Mouse (Mus musculus) forebrain, embryonic 12.5 days (tissue): ENCODE results near the gene Zfp988. TPM values are rescaled to one million over a fixed set of nuclear protein-coding genes. Genes with fewer than 3 reads are reported as not detected.
"Not testable (repeated sequence)": the region's sequence is repeated elsewhere in the genome, so short reads cannot be mapped to it uniquely, and the experiment has no call there.

Experiments
- ATAC-seq: fragments of 200-750 bp; cut with Nextera tagmentation; 2 replicates; pipeline ENCODE4 v1.8.0; 2017; ENCODE audit warnings: moderate TSS enrichment; ENCODE audit not compliant: low FRiP score
- H3K27ac ChIP-seq: fragments of 300-500 bp; sonication (generic); 2 replicates; pipeline ENCODE4 v1.5.1; 2016; ENCODE audit warnings: mild to moderate bottlenecking
- H3K27me3 ChIP-seq: fragments of 300-500 bp; sonication (generic); 2 replicates; pipeline ENCODE4 v1.6.1; 2016; ENCODE audit warnings: mild to moderate bottlenecking
- H3K36me3 ChIP-seq: fragments of 300-500 bp; sonication (generic); replicated peaks from 2 replicates; pipeline ENCODE4 v1.6.1; 2016; ENCODE audit warnings: mild to moderate bottlenecking
- H3K4me1 ChIP-seq: fragments of 300-500 bp; sonication (generic); 2 replicates; pipeline ENCODE4 v1.6.1; 2016
- H3K4me2 ChIP-seq: fragments of 300-500 bp; sonication (generic); 2 replicates; pipeline ENCODE4 v1.6.1; 2016; ENCODE audit warnings: mild to moderate bottlenecking, moderate library complexity
- H3K4me3 ChIP-seq: fragments of 300-500 bp; sonication (generic); replicated peaks from 2 replicates; pipeline ENCODE4 v1.5.1; 2016; ENCODE audit warnings: mild to moderate bottlenecking
- H3K9ac ChIP-seq: fragments of 300-500 bp; sonication (generic); 2 replicates; pipeline ENCODE4 v1.6.1; 2016; ENCODE audit warnings: mild to moderate bottlenecking
- H3K9me3 ChIP-seq: fragments of 300-500 bp; sonication (generic); 2 replicates; pipeline ENCODE4 v1.6.1; 2016
- WGBS: fragments of 180-500 bp; shearing (Covaris S2); methylation state at CpG from one replicate; pipeline ENCODE4 v1.1.7; 2016; 5-methylcytosine and 5-hydroxymethylcytosine counted together
- polyA plus RNA-seq: library from polyadenylated mRNA; unstranded; fragments of >200 nt; fragmentation: Nextera tagmentation; extraction: Ambion mirVana; gene quantifications from 2 replicates; pipeline ENCODE4 v1.2.1, GENCODE M21; 2016

The Zfp988 gene
- 0.19 TPM in 1 of 2 replicates, not detected in the other for polyA plus RNA-seq

DNA sequence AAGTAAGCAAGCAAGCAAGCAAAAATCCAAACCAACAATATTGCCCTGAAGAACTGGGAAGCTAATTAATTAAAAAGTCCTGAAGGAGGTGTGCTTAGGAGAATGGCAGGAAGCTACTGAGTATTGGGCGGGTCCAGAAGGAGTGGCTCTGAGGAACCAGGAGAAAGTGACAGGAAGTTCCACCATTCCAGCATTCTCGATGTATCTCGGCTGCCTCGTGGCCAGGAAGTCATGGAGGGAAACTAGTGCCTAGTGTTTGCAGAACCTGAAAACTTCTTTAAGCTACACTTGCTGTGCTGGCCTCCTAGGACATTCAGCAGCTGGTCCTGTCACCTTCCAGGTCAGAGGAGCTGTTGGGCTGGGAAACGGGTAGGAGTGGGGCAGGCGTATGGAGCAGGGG lies at the start of gene Zfp988:
TSS of gene Zfp988 (plus strand) at position 239 of the 400 bp plus-strand sequence.
- not testable (repeated sequence) for H3K27ac ChIP-seq, H3K36me3 ChIP-seq, ATAC-seq, H3K9me3 ChIP-seq, H3K4me2 ChIP-seq, H3K4me1 ChIP-seq, H3K4me3 ChIP-seq, H3K27me3 ChIP-seq, H3K9ac ChIP-seq
- 92% methylated on average over 6 of the region's 6 CpGs for WGBS

DNA sequence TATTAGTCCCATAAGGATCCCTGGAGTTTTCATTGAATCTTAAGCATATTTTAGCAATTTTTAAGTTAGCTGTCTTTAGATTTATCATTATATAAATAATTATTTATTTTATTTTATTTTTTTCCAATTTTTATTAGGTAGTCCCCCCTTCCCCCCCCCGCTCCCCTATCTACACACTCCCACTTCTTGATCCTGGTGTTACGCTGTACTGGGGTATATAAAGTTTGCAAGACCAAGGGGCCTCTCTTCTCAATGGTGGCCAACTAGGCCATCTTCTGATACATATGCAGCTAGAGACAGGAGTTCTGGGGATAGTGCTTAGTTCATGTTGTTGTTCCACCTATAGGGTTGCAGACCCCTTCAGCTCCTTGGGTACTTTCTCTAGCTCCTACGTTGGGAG lies 42.8 kb upstream of the Zfp988 start:
- not testable (repeated sequence) for H3K36me3 ChIP-seq, ATAC-seq, H3K4me2 ChIP-seq, H3K4me1 ChIP-seq, H3K27ac ChIP-seq, H3K27me3 ChIP-seq, H3K4me3 ChIP-seq, H3K9ac ChIP-seq
- peaks cover 13% of the 10 kb centered on the region for H3K9me3 ChIP-seq
- WGBS = 91% methylated on average over 2 of the region's 3 CpGs

DNA sequence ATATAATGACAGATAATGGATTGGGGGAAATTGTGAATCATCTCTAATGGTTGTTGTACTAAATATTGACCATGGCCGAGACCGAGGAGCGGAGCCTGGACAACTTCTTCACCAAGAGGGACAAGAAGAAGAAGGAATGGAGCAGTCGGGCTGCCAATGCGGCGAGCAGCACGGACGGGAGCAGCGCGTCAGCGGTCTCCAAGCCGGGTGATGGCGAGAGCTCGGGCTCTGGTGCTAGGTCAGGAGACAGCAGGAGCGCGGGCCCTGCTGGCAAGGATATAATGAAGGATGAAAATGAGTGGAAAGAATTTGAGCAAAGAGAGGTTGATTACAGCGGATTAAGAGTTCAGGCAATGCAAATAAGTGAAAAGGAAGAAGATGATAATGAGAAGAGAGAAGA lies 38.2 kb upstream of the Zfp988 start:
- H3K4me1 ChIP-seq, ATAC-seq, H3K36me3 ChIP-seq, H3K27ac ChIP-seq, H3K27me3 ChIP-seq, H3K4me2 ChIP-seq, H3K9ac ChIP-seq, H3K4me3 ChIP-seq: not testable (repeated sequence)
- WGBS = 87% methylated on average over 17 of the region's 17 CpGs
- H3K9me3 ChIP-seq = peaks cover 32% of the 10 kb centered on the region

DNA sequence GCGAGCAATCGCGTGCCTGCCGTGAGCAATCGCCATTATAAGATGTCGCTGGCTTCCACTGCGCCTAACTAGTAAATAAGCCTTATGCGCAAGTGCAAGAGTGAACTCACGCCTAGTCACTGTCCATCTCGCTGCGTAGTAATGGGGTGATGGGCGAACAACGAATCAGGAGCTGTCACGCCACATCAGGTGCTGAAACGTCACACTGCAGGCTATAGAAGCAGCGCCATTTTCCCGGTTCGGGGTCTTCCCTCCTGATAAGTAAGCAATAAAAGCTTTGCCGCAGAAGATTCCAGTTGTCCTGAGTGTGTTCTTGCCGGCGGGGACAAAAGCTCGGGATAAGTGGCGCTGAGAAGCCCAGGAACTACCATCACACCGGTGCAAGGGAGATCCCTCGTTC lies 36.7 kb upstream of the Zfp988 start:
- not testable (repeated sequence) for H3K36me3 ChIP-seq, H3K4me2 ChIP-seq, H3K4me3 ChIP-seq, H3K9ac ChIP-seq, H3K27me3 ChIP-seq, H3K27ac ChIP-seq, ATAC-seq, H3K4me1 ChIP-seq
- H3K9me3 ChIP-seq = peaks cover 38% of the 10 kb centered on the region
- 88% methylated on average over 25 of the region's 25 CpGs for WGBS

DNA sequence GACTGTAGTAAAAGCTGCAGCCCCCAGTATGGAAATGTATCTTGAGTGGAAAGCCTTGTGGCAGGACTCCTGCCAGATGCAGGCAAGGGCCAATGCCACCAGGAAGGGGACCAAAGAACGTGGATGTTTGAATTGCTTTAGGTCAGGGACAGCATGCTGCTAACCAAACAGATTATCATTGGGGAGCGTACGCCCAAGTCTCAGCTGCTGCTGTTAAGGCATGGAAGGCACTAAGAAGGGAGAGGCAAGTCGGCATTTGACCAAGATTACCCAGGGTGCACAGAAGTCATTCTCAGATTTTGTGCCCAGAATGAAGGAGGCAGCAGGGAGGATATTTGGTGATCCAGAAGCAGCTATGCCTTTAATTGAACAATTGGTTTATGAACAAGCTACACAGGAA lies 35.4 kb upstream of the Zfp988 start:
- not testable (repeated sequence) for ATAC-seq, H3K4me2 ChIP-seq, H3K9ac ChIP-seq, H3K36me3 ChIP-seq, H3K27me3 ChIP-seq, H3K27ac ChIP-seq, H3K4me1 ChIP-seq, H3K4me3 ChIP-seq
- H3K9me3 ChIP-seq = peaks cover 48% of the 10 kb centered on the region
- WGBS = 89% methylated on average over 4 of the region's 4 CpGs

DNA sequence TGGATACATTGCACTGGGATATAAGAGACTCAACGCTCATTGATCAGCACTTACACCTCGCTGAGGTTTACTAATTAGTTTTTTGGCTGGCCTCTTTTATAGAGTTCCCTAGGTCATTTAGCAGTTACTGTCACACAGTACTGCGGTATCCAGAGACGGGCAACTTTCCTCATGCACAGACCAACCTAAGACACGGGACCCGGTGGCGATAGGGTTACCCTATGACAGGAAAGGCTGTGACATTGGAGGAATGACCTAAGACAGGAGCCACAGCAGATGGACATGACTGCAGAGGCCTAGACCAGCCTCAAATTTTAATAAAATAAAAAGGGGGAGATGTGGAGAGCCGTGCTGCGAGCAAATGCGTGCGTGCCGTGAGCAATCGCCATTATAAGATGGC lies 33.9 kb upstream of the Zfp988 start:
- not testable (repeated sequence) for H3K4me2 ChIP-seq, H3K4me3 ChIP-seq, H3K9ac ChIP-seq, H3K27ac ChIP-seq, H3K27me3 ChIP-seq, H3K36me3 ChIP-seq, H3K4me1 ChIP-seq, ATAC-seq
- 90% methylated on average over 13 of the region's 13 CpGs for WGBS
- H3K9me3 ChIP-seq = peaks cover 57% of the 10 kb centered on the region

DNA sequence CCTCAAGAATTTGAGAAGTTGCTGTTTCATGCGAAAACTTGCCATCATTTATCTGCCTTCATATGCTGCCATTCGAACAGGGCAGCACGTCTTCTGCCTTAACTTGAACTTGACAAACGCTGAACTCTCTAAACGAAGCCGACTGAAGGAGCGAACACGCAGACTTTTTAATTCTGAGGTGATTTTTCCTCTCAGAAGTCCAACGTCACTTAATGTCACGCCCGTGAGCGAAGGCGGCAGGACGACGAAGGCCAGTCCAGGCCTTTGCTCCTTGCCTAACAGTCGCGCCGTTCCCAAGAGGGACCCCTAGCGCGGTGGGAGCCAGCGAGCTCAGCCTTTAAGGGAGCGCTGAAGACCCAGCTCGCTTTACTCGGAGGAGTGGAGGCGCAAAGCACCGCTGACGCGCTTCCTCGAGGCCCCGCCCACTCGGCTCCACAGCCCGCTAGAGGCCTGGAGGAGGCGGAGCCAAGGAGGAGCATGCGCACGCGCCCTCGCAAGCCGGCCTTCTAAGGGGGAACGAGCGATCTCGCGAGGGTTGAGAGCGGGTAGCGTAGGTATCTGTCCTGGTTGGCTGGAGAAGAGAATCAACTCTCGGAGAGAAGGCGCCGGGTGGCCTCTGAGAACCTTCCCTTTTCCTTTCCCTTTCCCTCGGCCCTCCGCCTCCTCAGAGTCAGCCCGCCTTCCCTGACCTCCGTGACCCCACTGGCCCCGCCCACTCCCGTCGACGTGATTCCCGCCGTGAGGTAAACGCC lies 30.3 kb upstream of the Zfp988 start:
- peak overlapping the region; percentile 19; the same call in 1 of the 2 replicates for H3K4me3 ChIP-seq
- 37% methylated on average over 58 of the region's 58 CpGs for WGBS
- H3K4me1 ChIP-seq, H3K36me3 ChIP-seq, H3K27me3 ChIP-seq, H3K9ac ChIP-seq, H3K27ac ChIP-seq: not testable (repeated sequence)
- peak; percentile 78 for ATAC-seq
- peaks cover 40% of the 10 kb centered on the region for H3K9me3 ChIP-seq
- H3K4me2 ChIP-seq = peak overlapping the region; percentile 24

DNA sequence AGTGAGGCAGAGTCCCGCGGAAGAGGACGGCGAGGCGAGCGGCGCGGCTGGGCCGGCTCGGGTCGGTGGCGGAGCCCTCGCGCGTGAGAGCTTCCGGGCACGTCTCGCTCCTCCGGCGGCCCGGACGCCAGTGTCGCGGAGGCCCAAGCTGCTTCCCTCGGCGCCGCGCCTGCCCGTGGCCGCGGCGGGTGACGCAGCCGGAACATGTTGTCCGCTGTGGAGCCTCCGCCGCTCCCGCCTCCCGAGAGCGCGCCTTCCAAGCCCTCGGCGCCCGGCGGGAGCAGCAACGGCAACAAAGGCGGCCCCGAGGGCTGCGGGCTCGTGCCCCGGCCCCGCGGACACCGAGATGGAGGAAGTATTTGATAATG lies 29.7 kb upstream of the Zfp988 start:
- not testable (repeated sequence) for ATAC-seq
- whole genome bisulfite sequencing = 28% methylated on average over 54 of the region's 54 CpGs
- H3K9me3 ChIP-seq = peaks cover 37% of the 10 kb centered on the region

DNA sequence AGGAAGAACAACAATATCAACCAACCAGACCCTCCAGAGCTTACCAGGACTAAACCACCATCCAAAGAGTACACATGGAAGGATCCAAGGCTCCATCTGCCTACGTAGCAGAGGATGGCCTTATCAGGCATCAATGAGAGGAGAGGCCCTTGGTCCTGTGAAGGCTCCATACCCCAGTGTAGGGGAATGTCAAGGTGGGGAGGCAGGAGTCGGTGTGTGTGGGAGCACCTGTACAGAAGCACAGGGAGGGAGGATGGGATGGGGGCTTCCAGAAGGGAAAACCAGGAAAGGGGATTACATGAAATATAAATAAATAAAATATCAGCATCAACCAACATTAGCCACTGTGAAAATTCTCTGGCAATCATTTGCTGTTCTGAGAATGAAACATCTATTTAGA lies 25.1 kb upstream of the Zfp988 start:
- not testable (repeated sequence) for H3K4me2 ChIP-seq

More for the DNA sequence above, 29.7 kb upstream of the Zfp988 start:
- H3K4me2 ChIP-seq = peak overlapping the region; percentile 24
- not testable (repeated sequence) for H3K9ac ChIP-seq, H3K27me3 ChIP-seq, H3K36me3 ChIP-seq, H3K4me1 ChIP-seq, H3K27ac ChIP-seq
- peak overlapping the region; percentile 19; the same call in 1 of the 2 replicates for H3K4me3 ChIP-seq

DNA sequence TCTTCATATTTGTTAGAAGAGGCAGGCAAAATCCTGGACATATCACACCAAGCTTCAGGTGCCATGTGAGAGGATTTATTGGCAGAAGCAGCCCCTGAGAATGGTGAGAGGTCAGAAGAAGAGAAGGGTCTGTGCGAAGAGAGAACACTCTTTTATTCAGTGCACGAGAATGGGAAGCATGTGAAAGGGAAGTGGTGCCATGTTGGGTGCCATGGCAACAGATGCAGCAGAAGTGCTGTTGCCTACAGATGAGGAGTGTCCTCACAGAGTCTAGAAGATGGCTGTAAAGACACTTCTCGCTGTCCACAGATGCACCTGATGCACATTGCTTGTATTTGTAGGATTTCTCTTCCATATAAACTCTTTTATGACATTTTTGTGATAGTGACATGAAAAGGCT lies 6.9 kb upstream of the Zfp988 start:
- 72% methylated on average over 3 of the region's 3 CpGs for WGBS
- not testable (repeated sequence) for H3K36me3 ChIP-seq, H3K4me2 ChIP-seq, H3K4me3 ChIP-seq, ATAC-seq, H3K27me3 ChIP-seq, H3K27ac ChIP-seq, H3K4me1 ChIP-seq, H3K9ac ChIP-seq
- H3K9me3 ChIP-seq = peaks cover 17% of the 10 kb centered on the region

More for the DNA sequence above, 25.1 kb upstream of the Zfp988 start:
- H3K9ac ChIP-seq, H3K27ac ChIP-seq, H3K36me3 ChIP-seq, ATAC-seq, H3K4me1 ChIP-seq, H3K4me3 ChIP-seq, H3K27me3 ChIP-seq: not testable (repeated sequence)
- H3K9me3 ChIP-seq = peaks cover 15% of the 10 kb centered on the region
- WGBS = 79% methylated on average over 2 of the region's 2 CpGs

DNA sequence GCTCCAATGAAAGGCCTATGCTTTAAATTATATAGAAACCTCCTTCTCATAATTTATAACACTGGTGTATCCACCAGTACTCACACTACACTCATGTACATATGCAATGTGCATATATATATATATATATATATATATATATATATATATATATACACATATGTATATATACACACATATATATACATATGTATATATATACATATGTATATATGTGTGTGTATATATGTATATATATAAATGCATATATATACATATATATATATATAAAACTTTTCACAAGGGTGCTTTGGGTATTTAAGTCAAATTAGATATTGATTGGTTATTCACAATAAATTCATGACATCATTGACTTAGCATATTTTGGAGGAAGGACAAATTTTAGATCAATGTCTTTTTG lies 3.1 kb upstream of the Zfp988 start:
- peaks cover 15% of the 10 kb centered on the region for H3K9me3 ChIP-seq
- H3K27ac ChIP-seq, H3K36me3 ChIP-seq, H3K9ac ChIP-seq, H3K4me2 ChIP-seq, H3K4me3 ChIP-seq, H3K27me3 ChIP-seq, ATAC-seq, H3K4me1 ChIP-seq: not testable (repeated sequence)

DNA sequence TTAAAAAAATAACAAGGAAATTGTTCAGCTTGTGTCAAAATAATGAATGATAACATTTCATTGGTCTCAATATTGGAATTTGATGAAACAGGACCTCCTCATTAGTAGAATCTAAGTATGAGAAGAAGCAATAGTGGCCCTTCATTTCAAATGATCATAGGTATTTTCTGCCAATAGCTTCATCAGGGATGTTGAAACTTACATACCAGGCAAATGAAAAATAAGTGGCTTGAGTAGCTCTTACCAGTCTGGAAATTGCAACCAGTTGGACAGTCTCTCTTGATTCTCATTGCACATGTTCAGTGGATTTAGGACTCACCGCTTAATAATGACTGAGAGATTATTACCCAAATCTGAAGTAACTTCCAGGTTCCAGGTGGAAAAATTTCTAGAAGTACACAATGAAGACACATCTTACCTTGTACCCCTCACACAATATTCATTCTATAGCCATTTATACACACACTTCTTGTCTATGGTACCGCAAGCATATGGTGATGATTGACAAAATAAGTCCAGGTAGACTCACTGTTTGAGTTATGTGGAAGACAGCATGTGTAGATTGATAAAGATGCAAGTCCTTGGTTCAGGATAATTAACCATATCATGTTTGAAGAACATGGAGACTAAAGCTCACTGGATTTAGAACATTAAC lies 29.7 kb downstream of the Zfp988 start:
- H3K4me3 ChIP-seq, H3K27ac ChIP-seq, H3K4me2 ChIP-seq, H3K9ac ChIP-seq, H3K27me3 ChIP-seq, H3K4me1 ChIP-seq, H3K36me3 ChIP-seq: not testable (repeated sequence)
- WGBS = 90% methylated on average over 2 of the region's 2 CpGs
- H3K9me3 ChIP-seq = peaks cover 53% of the 10 kb centered on the region
- peak; percentile 61 for ATAC-seq
